Mouse (Mus musculus): ENCODE results near the gene Hsd17b10.

Gene Hsd17b10

DNA sequence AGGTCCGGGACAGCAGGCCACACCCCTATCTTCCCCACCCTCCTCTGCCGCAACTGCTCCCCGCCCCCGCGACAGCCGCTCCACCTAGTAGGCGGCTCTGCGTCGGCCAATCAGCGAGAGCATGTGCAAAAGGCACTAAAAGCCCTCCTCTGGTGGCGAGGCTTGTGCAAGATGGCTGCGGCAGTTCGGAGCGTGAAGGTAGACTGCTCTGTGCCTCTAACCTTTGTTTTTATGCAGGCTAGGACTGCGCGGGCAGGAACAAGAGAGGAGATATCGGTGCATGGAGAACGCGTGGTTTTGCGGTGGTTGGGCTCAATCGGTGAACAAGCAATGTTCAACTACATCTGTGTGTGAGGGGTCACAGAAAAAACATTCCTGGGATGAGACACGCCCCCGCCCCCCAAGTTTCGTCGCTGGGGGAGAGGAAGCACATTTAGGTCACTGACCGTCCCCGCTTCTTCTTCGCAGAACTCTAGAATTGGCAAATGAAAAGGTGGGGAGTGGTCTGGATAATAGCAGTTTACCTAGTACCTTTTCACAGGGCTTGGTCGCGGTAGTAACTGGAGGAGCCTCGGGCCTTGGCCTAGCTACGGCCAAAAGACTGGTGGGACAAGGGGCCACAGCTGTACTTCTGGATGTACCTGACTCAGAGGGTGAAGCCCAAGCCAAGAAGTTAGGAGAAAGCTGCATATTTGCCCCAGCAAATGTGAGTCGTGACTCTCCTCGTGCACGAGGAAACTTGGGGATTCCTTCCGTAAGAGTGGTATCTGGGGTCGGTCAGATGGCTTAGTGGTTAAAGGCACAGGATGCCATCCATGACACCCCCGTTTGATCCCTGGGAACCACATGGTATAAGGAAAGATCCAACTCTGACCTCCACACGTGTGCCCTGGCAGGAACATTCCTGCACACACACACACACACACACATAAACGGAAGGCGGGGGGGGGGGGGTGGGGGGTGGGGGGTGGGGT is at the start of gene Hsd17b10:
Gene Hsd17b10, plus strand, starts transcription at position 109 of the 974 bp plus-strand sequence.
- peak; percentile 91 to 92 for DNase-seq (ENCODE audit: inconsistent age in 2 of 2, low spot score in 1 of 2)

DNA sequence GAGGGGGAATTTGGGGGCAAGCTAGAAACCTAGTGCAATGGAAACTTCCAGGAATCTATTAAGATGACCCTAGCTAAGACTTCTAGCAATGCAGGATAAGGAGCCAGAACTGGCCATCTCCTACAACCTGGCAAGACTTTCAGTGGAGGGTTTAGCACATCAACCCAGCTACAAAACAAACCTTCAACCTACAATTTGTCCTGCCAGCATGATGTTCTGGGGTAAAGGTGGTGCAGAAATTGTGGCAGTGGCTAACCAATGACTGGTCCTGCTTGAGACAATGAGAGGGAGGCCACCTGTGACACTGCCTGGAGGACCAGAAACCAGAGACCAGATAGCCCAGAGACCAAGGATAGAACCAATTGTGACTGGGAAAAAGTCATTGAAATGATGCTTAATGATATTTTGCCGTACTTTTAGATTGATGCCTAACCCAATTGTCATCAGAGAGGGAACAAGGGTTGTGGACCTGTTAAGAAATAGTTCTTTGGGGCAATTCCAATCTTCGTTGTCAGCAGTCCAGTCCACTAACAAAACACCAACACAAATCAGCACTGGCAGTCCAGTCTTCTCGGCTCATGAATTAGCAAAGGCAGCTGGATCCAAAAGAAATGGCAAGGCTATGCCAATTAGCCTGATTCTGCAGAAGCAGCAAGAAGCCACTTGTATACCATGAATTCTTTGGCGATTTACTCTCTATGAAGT is 2.5 kb upstream of the Hsd17b10 start:
- DNase-seq (ENCODE audit: inconsistent age in 2 of 2, low spot score in 1 of 2): no peak

DNA sequence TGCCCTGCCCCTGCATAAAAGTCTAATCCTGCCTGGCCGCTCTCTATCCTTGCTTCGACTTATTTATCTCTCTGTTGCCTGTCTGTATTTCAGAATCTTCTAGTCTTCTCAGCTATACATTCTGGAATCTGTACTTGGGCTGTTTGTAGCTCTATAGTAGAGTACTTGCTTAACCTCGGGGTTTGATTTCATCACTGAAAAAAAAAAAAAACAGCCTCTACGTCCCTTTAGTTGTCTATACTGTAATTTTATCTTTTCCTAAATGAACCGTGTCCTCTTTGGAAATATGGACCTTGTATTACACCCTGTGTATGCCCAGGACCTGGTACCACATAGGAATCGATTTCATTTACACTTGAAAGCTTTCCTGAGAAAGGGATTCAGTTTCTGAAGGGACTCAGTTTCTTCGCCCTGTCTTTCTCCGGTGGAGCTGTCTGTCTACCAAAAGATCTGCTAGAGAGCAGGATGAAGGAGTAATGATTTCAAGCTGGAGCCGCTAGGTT is 412 bp upstream of the Hsd17b10 start:
- DNase-seq (ENCODE audit: inconsistent age in 2 of 2, low spot score in 1 of 2): no peak

DNA sequence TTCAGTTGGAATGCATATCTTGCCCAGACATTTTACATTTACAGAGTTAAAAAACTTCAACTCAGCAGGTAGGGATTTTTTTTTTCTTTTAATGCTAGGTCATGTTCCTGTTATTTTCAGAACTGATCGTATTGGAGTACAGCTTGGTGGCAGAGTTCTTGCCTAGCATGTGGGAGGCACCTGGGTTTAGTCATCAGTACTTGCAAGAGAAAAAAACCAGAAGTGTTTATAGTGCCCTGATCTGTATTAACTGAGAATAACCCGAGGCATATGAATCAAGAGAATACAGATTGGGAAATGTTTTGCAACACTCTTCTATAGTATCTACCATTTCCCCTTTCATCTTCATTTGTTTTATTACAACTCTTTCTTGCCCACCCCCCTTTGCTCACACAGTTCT is 1.2 kb downstream of the Hsd17b10 start:
- DNase-seq (ENCODE audit: inconsistent age in 2 of 2, low spot score in 1 of 2): no peak

DNA sequence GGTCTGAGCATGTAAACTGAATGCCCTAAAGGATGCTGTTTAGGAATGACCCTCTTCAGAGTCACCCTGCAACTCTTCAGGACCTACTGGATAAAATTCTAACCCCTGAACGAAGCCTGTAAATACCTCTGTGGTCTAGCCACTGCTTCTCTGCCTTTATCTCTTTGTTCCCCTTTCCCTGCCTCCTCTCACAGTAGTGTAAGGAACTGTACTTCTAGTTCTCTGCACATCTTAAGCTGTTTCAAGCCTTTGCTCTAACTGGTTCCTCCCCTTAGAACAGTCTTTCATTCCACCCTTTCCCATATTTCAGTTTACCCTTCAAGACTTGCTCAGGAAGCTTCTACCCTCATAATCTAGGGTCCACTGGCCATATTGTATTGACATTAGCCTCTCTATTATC is 6.2 kb downstream of the Hsd17b10 start:
- no peak for DNase-seq (ENCODE audit: inconsistent age in 2 of 2, low spot score in 1 of 2)

DNA sequence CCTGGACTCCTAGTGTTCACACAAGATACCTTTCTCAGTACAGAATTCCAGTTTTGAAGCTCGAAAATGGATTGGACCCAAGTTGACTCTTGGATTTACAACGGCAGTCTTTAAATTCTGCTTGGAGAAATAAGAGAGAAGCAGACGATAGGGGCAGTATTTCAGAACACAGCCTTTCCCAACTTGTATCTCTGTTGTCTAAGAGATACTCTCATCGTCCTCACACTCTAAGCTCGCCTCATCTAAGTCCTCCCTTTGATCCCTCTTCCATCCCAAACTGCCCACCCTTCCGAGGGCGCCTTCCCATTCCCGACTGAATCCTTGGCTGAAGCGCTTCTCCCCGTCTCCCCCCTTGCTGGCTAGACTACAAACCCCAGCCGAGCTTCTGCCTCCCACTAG is 14.1 kb downstream of the Hsd17b10 start:
- DNase-seq (ENCODE audit: inconsistent age in 2 of 2, low spot score in 1 of 2): no peak

DNA sequence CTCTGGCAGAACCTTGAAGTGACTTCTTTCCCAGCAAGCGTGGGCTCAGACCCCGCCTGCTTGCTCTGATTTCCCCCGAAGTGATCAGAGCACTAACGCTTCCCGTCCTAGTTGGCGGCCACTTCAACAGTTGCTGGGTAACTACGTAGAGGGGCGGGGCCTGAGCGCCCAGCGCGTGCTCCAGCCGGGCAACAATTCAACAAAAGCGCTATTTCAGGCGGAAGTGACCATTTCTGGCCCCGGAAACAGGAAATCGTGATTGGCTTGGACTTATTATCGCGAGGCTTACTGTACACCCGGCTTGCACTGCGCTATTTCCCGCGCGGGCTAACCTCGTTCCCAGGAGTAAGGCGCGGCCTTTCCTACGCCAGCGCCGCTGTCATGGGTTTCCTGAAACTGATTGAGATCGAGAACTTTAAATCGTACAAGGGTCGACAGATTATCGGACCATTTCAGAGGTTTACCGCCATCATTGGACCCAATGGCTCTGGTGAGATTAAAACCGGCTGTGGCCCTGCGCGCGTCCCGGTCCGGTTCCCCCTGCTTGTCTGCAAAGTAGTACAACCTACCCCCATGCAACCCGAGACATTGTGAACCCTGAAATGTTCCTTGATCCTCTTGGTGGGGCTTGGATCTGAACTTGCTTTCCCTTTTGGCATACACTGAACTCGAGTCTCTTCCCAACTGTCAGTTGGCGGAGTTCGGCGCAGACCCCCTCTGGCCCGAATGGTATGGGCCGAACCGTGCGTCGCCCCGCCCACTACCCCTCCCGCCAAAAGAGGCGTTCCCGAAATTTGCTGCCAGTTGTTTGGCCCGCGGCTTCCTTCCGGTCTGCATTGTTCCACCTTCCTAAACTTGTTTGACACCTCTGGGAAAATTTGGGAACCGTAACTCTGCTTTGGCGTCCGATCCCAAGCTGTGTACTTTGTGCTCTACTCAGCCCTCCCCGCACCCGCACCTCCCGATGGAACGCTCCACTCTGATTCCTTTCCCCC is 14.8 kb downstream of the Hsd17b10 start, which contains the start of the genes Ribc1 and Smc1a:
Gene Ribc1, minus strand, starts transcription at position 145 of the 995 bp plus-strand sequence.
Gene Smc1a, plus strand, starts transcription at position 278 of the 995 bp plus-strand sequence.
- peak; percentile 93 to 96 for DNase-seq (ENCODE audit: inconsistent age in 2 of 2, low spot score in 1 of 2)

DNA sequence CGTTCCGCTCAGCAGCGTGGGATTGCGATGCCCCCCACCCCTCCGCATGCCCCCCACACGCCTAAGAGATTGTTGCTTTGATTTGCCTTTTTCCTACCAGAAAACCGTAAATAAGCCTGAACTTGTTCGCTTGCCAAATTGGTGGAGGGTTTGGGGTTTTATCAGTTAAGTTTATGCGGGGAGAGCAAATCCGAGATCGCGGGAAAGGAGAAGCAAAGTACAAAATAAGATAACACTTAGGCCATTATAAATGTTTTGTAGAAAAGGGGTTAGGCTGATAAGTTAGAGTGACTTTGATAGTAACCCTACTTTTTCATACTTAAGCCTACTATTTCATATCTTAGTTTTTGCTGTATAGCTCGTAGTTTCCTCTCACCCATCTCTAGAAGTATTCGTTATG is 15.5 kb downstream of the Hsd17b10 start:
- DNase-seq (ENCODE audit: inconsistent age in 2 of 2, low spot score in 1 of 2): no peak

DNA sequence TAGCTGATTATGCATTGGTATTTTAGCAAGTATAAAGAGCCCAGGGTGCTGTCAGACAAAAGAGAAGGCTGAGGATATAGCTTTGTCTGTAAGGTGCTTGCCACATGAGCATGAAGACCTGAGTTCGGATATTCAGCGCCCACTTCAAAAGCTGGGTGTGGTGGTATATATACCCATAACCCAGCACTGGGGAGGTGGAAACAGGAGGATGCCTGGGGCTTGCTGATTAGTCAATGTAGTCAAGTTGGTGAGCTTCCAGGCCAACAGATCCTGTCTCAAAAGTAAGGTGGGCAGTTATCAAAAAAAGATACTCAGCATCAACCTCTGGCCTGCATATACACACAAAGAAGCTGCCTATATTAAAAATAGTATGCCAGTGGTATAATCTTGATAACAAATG is 17.6 kb downstream of the Hsd17b10 start:
- no peak for DNase-seq (ENCODE audit: inconsistent age in 2 of 2, low spot score in 1 of 2)

DNA sequence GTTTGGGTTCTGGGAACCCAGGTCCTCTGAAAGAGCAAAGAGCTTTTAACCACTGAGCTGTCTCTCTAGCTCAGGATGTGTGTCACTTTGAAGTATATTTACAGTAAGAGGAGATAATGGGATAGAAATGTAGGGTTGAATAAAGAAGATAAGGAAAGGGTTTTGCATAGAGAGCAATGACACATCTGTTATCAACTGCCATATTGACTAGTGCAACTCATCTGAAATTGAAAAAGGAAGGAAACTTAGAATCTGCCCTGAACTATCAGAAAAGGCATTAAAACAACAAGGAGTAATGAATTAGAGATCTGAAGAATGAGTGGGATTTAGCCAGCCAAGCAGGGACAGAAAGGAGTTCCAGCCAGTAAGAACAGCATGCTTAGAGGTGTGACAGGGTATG is 38.2 kb downstream of the Hsd17b10 start:
- no peak for DNase-seq (ENCODE audit: inconsistent age in 2 of 2, low spot score in 1 of 2)

DNA sequence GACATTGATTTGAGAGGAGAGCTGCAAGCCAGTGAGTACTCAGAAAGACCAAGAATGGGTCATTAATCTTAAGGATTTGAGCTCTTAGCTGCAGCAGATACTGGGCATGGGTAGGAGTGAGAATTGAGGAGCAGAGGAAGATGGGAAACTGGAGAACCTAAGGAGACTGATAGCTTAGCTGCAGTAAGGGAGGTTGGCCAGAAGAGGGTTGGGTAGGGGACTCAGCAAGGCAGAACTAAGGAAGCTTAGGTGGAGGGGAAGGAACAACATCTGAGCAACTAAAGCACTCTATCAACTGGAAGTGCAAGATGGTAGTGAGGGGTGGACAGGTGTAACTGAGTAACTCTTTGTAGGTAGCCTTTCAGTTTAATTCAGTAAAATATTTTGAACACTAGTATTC is 45.6 kb downstream of the Hsd17b10 start:
- no peak for DNase-seq (ENCODE audit: inconsistent age in 2 of 2, low spot score in 1 of 2)

DNA sequence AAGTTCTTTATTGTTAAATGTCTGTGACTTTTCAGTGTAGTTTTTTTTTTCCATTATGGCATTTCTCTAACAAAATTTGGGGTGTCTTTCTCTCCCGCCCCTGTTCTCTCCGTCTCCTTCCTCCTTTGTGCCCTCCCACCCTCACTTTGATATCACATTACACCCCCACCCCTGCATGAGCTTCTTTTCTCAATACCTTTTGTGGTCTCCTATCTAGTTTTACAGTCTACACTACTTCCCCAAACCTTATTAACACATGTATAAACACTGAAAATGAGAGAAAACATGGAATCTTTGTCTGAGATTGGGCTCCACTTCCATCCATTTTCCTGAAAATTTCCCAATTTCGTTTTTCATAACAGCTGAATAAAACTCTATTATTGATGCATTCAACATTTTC is 50.9 kb downstream of the Hsd17b10 start:
- no peak for DNase-seq (ENCODE audit: inconsistent age in 2 of 2, low spot score in 1 of 2)

All from adrenal gland, adult (tissue).